Mouse (Mus musculus): ENCODE measurements at regions not wholly inside any gene's neighbourhood (a gene's known extent, or its start where the extent isn't known, plus 50 kb on each side); places are given as distances from the start of the nearest gene placed in this dataset.

- no peak for TF ChIP-seq EP300 (IDR thresholded peaks at IDR 0.05; ENCODE audit: low read depth)
- TF ChIP-seq CTCF (IDR thresholded peaks at IDR 0.05; ENCODE audit: low read depth), result no peak
Observed at GRCm38 (mm10) chr12:7715091-7715490, 262.4 kb upstream of the Apob start.
